Mouse (Mus musculus): Measurements from ENCODE around the gene Trim32.

Trim32 gene

GRCm38 (mm10) chr4:65604504-65605150, at the start of gene Trim32:
Gene Trim32 (plus strand): TSS chr4:65604986.
- peak; percentile 82 for DNase-seq (ENCODE audit: low read depth)

- DNase-seq (ENCODE audit: low read depth): no peak
Observed at GRCm38 (mm10) chr4:65565493-65565892, 39.3 kb upstream of the Trim32 start.

- no peak for DNase-seq (ENCODE audit: low read depth)
Observed at GRCm38 (mm10) chr4:65580254-65580653, 24.5 kb upstream of the Trim32 start.

GRCm38 (mm10) chr4:65586947-65587346, 17.8 kb upstream of the Trim32 start:
- no peak for DNase-seq (ENCODE audit: low read depth)

GRCm38 (mm10) chr4:65589780-65590179, 15.0 kb upstream of the Trim32 start:
- no peak for DNase-seq (ENCODE audit: low read depth)

- no peak for DNase-seq (ENCODE audit: low read depth)
Observed at GRCm38 (mm10) chr4:65594601-65595369, 10.0 kb upstream of the Trim32 start.

GRCm38 (mm10) chr4:65605151-65605702, 441 bp downstream of the Trim32 start:
- no peak for DNase-seq (ENCODE audit: low read depth)

- DNase-seq (ENCODE audit: low read depth): no peak
Observed at GRCm38 (mm10) chr4:65607184-65607631, 2.4 kb downstream of the Trim32 start.

- no peak for DNase-seq (ENCODE audit: low read depth)
Observed at GRCm38 (mm10) chr4:65608112-65608511, 3.3 kb downstream of the Trim32 start.

- DNase-seq (ENCODE audit: low read depth): no peak
Observed at GRCm38 (mm10) chr4:65610329-65610728, 5.5 kb downstream of the Trim32 start.

- no peak for DNase-seq (ENCODE audit: low read depth)
Observed at GRCm38 (mm10) chr4:65610896-65611295, 6.1 kb downstream of the Trim32 start.

GRCm38 (mm10) chr4:65613135-65613534, 8.3 kb downstream of the Trim32 start:
- no peak for DNase-seq (ENCODE audit: low read depth)

GRCm38 (mm10) chr4:65620125-65620524, 15.3 kb downstream of the Trim32 start:
- no peak for DNase-seq (ENCODE audit: low read depth)

- DNase-seq (ENCODE audit: low read depth): no peak
Observed at GRCm38 (mm10) chr4:65638231-65638630, 33.4 kb downstream of the Trim32 start.

GRCm38 (mm10) chr4:65642611-65643010, 37.8 kb downstream of the Trim32 start:
- DNase-seq (ENCODE audit: low read depth): no peak

- DNase-seq (ENCODE audit: low read depth): no peak
Observed at GRCm38 (mm10) chr4:65654723-65655122, 49.9 kb downstream of the Trim32 start.

- DNase-seq (ENCODE audit: low read depth): no peak
Observed at GRCm38 (mm10) chr4:65663176-65663575, 58.4 kb downstream of the Trim32 start.

Measured in c-Kit-positive CD71-positive TER-119-negative erythroid progenitor cells, embryonic 14.5 days (primary cell).